Mouse (Mus musculus) CH12.LX (cell line): Measurements from ENCODE around the gene Rptor.

Experiments used
- GABPA ChIP-seq: IDR thresholded peaks from 2 replicates; pipeline ENCODE4 v1.6.1; 2012; ENCODE audit warnings: low read depth, low read length, improper control_type of control experiment, inconsistent platforms; ENCODE audit not compliant: insufficient replicate concordance
- MAX ChIP-seq: IDR thresholded peaks from 2 replicates; pipeline ENCODE4 v1.6.1; 2011; ENCODE audit warnings: low read length, improper control_type of control experiment
- MYC ChIP-seq: IDR thresholded peaks from 2 replicates; pipeline ENCODE4 v1.6.1; 2011; ENCODE audit warnings: low read depth, mild to moderate bottlenecking, improper control_type of control experiment, low read length
- NRF1 ChIP-seq: IDR thresholded peaks from 2 replicates; pipeline ENCODE4 v1.6.1; 2014; ENCODE audit warnings: low read depth, mild to moderate bottlenecking, inconsistent platforms, low read length, improper control_type of control experiment, moderate library complexity
- POLR2A ChIP-seq: IDR thresholded peaks from 2 replicates; pipeline ENCODE4 v1.6.1; 2011; ENCODE audit warnings: low read depth, mild to moderate bottlenecking, improper control_type of control experiment, low read length
- RCOR1 ChIP-seq: conservative IDR thresholded peaks from 2 replicates; pipeline ENCODE4 v1.6.1; 2012; ENCODE audit warnings: low read depth, mild to moderate bottlenecking, inconsistent platforms, low read length, improper control_type of control experiment
- SMC3 ChIP-seq: IDR thresholded peaks from 2 replicates; pipeline ENCODE4 v1.6.1; 2011; ENCODE audit warnings: low read depth, low read length, improper control_type of control experiment
- USF2 ChIP-seq: conservative IDR thresholded peaks from 2 replicates; pipeline ENCODE4 v1.6.1; 2011; ENCODE audit warnings: low read depth, low read length, improper control_type of control experiment

- TF ChIP-seq MAX = no peak
- TF ChIP-seq MYC = no peak
- TF ChIP-seq GABPA = no peak
- no peak for TF ChIP-seq USF2
- TF ChIP-seq SMC3 = peak; percentile 56
- TF ChIP-seq POLR2A = no peak
- no peak for TF ChIP-seq NRF1
- no peak for TF ChIP-seq RCOR1
These were observed 16.1 kb downstream of the Rptor start for GRCm38 (mm10) chr11:119618763-119619162.
